Mouse (Mus musculus) hindbrain, embryonic 12.5 days (tissue): ENCODE data around the gene Camta1. TPM values are rescaled to one million over a fixed set of nuclear protein-coding genes. Genes with fewer than 3 reads are reported as not detected.

Source experiments
- ATAC-seq: fragments of 200-750 bp; cut with Nextera tagmentation; 2 replicates; pipeline ENCODE4 v1.8.0; 2017; ENCODE audit warnings: moderate TSS enrichment; ENCODE audit not compliant: low FRiP score
- H3K27ac ChIP-seq: fragments of 300-500 bp; sonication (generic); 2 replicates; pipeline ENCODE4 v1.5.1; 2016; ENCODE audit warnings: mild to moderate bottlenecking
- H3K27me3 ChIP-seq: fragments of 300-500 bp; sonication (generic); 2 replicates; pipeline ENCODE4 v1.6.1; 2016; ENCODE audit warnings: mild to moderate bottlenecking
- H3K36me3 ChIP-seq: fragments of 300-500 bp; sonication (generic); 2 replicates; pipeline ENCODE4 v1.6.1; 2016; ENCODE audit warnings: mild to moderate bottlenecking
- H3K4me1 ChIP-seq: fragments of 300-500 bp; sonication (generic); 2 replicates; pipeline ENCODE4 v1.6.1; 2016
- H3K4me2 ChIP-seq: fragments of 300-500 bp; sonication (generic); replicated peaks from 2 replicates; pipeline ENCODE4 v1.6.1; 2016; ENCODE audit warnings: mild to moderate bottlenecking
- H3K4me3 ChIP-seq: fragments of 300-500 bp; sonication (generic); 2 replicates; pipeline ENCODE4 v1.5.1; 2016; ENCODE audit warnings: mild to moderate bottlenecking
- H3K9ac ChIP-seq: fragments of 300-500 bp; sonication (generic); 2 replicates; pipeline ENCODE4 v1.6.1; 2016; ENCODE audit warnings: mild to moderate bottlenecking, moderate library complexity
- H3K9me3 ChIP-seq: fragments of 300-500 bp; sonication (generic); replicated peaks from 2 replicates; pipeline ENCODE4 v1.6.1; 2016; ENCODE audit warnings: mild to moderate bottlenecking
- WGBS: fragments of 180-500 bp; shearing (Covaris S2); methylation state at CpG from one replicate; pipeline ENCODE4 v1.1.7; 2016; 5-methylcytosine and 5-hydroxymethylcytosine counted together
- polyA plus RNA-seq: library from polyadenylated mRNA; unstranded; fragments of >200 nt; fragmentation: Nextera tagmentation; extraction: Ambion mirVana; gene quantifications from 2 replicates; pipeline ENCODE4 v1.2.1, GENCODE M21; 2016

Gene Camta1
- polyA plus RNA-seq, 1 experiment from 2014 or later: 136 TPM

GRCm38 (mm10) chr4:151150842-151151241, 710.8 kb downstream of the Camta1 start:
- H3K27me3 ChIP-seq: peaks cover 25% of the 10 kb centered on the region
- WGBS: 57% methylated on average over 11 of the region's 11 CpGs
- peak overlapping the region; percentile 73 for H3K27ac ChIP-seq
- peaks cover 58% of the 10 kb centered on the region for H3K4me1 ChIP-seq
- no peak overlapping the region for H3K4me2 ChIP-seq
- H3K36me3 ChIP-seq: no peaks in the 10 kb centered on the region
- peak; percentile 41; the same call in 1 of the 2 replicates for ATAC-seq
- H3K9me3 ChIP-seq: no peaks in the 10 kb centered on the region
- no peak overlapping the region for H3K9ac ChIP-seq
- H3K4me3 ChIP-seq: no peak overlapping the region

DNA sequence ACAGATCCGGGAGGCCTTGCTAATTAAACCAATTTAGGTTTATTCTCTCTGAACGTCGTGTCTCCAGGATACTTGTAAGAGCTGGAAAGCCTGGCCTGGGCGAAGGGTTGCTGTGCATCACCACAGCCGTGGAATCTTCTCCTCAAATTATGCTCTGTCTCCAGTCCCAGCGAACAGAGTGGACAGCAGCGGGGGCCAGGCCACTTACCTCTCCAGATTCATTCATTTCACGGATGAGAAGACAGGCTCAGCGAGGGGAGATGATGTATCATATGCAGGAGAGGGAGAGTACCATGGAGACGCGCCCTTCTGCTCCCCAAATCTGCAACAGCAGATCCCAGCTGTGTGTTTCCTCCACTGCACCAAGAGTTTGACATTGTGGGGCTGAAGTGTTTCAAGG, 711.6 kb downstream of the Camta1 start:
- Histone ChIP-seq H3K9ac (no peak overlapping the region), H3K4me1 (peaks cover 58% of the 10 kb centered on the region), H3K36me3 (no peaks in the 10 kb centered on the region), H3K27ac (peak overlapping the region; percentile 73; the same call in 1 of the 2 replicates), H3K4me2 (no peak overlapping the region), H3K9me3 (no peaks in the 10 kb centered on the region), H3K27me3 (peaks cover 25% of the 10 kb centered on the region), H3K4me3 (no peak overlapping the region)
- WGBS: 69% methylated on average over 11 of the region's 11 CpGs
- ATAC-seq: no peak

GRCm38 (mm10) chr4:151147541-151147940, 714.1 kb downstream of the Camta1 start:
- H3K9ac ChIP-seq: no peak overlapping the region
- H3K27me3 ChIP-seq: peaks cover 35% of the 10 kb centered on the region
- H3K9me3 ChIP-seq: peaks cover 17% of the 10 kb centered on the region
- no peak for ATAC-seq
- H3K36me3 ChIP-seq: 0 out of 2 replicates have a peak, but pooled peaks cover 3% of the 10 kb centered on the region
- peaks cover 39% of the 10 kb centered on the region for H3K4me1 ChIP-seq
- H3K4me3 ChIP-seq: no peak overlapping the region
- no peak overlapping the region for H3K27ac ChIP-seq
- H3K4me2 ChIP-seq: no peak overlapping the region
- 19% methylated on average over 12 of the region's 12 CpGs for WGBS

- Histone ChIP-seq H3K4me2 (no peak overlapping the region), H3K27ac (no peak overlapping the region), H3K36me3 (0 out of 2 replicates have a peak, but pooled peaks cover 3% of the 10 kb centered on the region), H3K4me3 (no peak overlapping the region), H3K9me3 (peaks cover 17% of the 10 kb centered on the region), H3K9ac (no peak overlapping the region), H3K4me1 (peaks cover 38% of the 10 kb centered on the region), H3K27me3 (peaks cover 29% of the 10 kb centered on the region)
- 87% methylated on average over 14 of the region's 14 CpGs for WGBS
- no peak for ATAC-seq
Measured at GRCm38 (mm10) chr4:151144121-151144520, 717.6 kb downstream of the Camta1 start.

DNA sequence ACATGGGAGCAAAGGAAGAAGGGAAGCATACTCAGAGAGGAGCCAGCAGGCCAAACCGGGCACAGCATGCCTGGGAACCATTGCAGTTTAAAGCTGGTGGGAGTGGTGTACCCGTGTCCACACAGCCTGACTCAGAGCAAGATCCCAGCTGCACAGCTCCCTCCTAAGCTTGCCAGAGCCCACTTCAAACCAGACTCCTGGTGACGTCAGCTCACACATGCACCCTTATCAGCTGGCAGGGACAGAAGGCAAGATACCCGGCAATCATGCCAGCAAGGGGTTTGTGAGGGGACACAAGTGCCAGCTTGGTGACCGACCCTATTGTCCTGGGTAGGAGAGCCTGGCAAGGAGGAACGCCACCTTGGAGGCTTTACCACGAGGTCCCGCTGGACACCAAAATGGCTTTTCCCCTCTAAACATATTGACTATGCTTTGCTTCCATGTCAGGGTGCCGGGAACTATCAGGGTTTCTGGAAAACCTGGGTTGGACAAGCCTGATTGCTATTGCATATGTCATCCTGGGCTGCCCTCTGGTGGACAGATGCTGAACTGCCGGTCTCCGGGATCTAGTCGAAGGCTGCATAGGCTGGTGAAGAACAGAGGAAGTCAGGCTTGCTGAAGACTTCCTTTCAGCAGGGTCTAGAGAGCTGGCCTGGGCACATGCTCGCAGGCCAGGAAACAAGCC, 720.3 kb downstream of the Camta1 start:
- WGBS: 5% methylated on average over 13 of the region's 13 CpGs
- H3K4me2 ChIP-seq: peak overlapping the region; percentile 52
- H3K9ac ChIP-seq: peak overlapping the region; percentile 52
- peak overlapping the region; percentile 97 for H3K27ac ChIP-seq
- peaks cover 24% of the 10 kb centered on the region for H3K27me3 ChIP-seq
- peak overlapping the region; percentile 12; the same call in 1 of the 2 replicates for H3K4me3 ChIP-seq
- ATAC-seq: peak; percentile 53
- H3K36me3 ChIP-seq: 0 out of 2 replicates have a peak, but pooled peaks cover 3% of the 10 kb centered on the region
- H3K4me1 ChIP-seq: peaks cover 41% of the 10 kb centered on the region
- peaks cover 17% of the 10 kb centered on the region for H3K9me3 ChIP-seq

DNA sequence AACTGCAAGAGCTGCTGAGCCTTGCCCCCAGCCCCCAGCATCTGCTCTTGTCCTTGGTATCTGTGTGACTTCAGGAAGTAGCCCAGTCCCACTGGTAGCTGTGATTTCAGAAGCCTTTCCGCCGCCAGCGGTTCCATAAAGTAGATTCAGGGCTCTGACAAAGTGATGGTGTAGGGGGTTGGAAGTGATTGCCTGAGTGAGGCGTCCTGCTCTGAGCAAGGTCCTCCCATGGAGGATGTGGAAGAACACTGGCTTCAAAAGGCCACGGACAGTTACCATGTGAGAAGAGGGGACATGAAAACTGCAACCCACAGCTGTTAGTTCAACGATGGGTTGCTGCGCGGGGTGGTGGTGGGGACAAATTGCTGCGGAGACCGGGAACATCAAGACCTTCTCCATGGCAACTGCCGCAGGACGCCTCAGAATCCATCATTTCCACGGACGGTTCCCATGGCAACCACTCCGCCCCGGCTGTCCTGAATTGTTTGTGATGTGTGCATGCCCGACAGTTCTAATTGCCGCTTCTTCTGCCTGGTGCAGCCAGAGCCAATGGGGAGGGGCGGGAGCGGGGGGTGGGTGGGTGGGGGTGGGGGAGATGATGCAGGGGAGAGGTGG, 721.2 kb downstream of the Camta1 start:
- H3K9me3 ChIP-seq: peaks cover 17% of the 10 kb centered on the region
- H3K9ac ChIP-seq: peak overlapping the region; percentile 52
- 2% methylated on average over 18 of the region's 20 CpGs for WGBS
- peaks cover 40% of the 10 kb centered on the region for H3K4me1 ChIP-seq
- peaks cover 26% of the 10 kb centered on the region for H3K27me3 ChIP-seq
- H3K36me3 ChIP-seq: 0 out of 2 replicates have a peak, but pooled peaks cover 3% of the 10 kb centered on the region
- peak overlapping the region; percentile 12; the same call in 1 of the 2 replicates for H3K4me3 ChIP-seq
- H3K4me2 ChIP-seq: peak overlapping the region; percentile 52
- ATAC-seq: peak; percentile 79
- peak overlapping the region; percentile 97 for H3K27ac ChIP-seq

DNA sequence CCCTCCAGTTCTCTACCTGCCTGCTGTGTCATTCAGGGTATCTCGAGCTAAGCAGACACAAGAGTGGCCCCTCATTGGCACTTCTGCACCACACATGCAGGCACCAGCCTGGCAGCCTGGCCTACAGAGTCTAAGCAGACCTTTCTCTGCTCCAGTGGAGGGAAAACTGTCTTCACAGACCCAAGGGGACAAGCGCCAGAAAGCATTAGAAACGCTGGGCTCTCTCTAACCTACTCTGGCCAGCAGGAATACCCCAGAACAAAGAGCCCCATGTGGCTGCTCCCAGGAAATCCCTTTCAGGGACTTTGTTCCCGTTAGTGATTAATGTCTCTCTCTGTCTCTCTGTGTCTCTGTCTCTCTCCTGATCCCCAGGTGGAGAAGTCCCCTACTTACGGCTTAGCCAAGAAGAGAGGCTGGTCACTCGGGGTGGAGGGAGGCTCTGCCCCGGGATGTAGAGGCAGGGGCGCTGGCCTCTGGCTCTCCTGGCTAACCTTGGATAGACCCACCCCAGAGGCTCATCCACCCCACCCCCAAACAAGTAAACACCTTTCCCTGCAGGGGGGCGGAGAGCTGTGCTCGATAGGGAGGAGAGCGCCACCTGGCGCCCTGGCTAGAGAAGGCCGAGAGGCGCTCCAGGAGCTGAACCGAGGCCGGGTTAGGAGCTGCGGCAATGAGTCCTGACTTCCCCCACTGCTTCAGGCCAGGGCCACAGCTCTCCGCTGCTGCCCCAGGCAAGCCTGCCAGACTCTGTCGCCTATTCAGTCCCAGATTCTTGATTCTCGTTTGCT, 722.4 kb downstream of the Camta1 start:
- peak; percentile 13; the same call in 1 of the 2 replicates for ATAC-seq
- Histone ChIP-seq H3K4me2 (peak overlapping the region; percentile 52), H3K9ac (peak overlapping the region; percentile 39), H3K9me3 (peaks cover 8% of the 10 kb centered on the region), H3K4me1 (peaks cover 40% of the 10 kb centered on the region), H3K36me3 (no peaks in the 10 kb centered on the region), H3K27ac (peak overlapping the region; percentile 97), H3K27me3 (peaks cover 30% of the 10 kb centered on the region), H3K4me3 (peak overlapping the region; percentile 5; the same call in 1 of the 2 replicates)
- WGBS: 3% methylated on average over 20 of the region's 20 CpGs

DNA sequence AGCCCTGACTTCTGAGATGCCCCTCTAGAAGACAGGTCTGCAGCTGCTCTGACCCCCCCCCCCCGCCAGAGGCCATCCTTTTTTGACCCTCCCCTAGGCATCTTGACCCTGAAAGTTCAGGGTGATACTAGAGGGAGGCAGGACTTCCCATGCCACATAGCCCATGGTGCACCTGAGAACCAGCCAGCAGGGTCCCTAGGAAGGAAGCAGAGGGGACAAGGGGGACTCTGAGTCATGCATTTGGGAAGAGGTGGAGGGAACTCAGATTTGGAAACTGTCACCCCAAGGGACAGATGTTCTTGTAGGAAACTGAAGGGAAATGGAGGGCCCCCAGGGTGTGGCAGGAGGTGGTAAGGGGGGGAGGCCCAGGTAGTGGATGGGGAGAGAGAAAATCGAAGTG, 723.1 kb downstream of the Camta1 start:
- Histone ChIP-seq H3K9me3 (0 out of 2 replicates have a peak, but pooled peaks cover 2% of the 10 kb centered on the region), H3K9ac (peak overlapping the region; percentile 39), H3K27ac (peak overlapping the region; percentile 97), H3K4me2 (peak overlapping the region; percentile 52), H3K4me1 (peaks cover 40% of the 10 kb centered on the region), H3K4me3 (no peak overlapping the region), H3K27me3 (peaks cover 26% of the 10 kb centered on the region), H3K36me3 (no peaks in the 10 kb centered on the region)
- no peak for ATAC-seq
- 21% methylated on average over 2 of the region's 2 CpGs for WGBS

DNA sequence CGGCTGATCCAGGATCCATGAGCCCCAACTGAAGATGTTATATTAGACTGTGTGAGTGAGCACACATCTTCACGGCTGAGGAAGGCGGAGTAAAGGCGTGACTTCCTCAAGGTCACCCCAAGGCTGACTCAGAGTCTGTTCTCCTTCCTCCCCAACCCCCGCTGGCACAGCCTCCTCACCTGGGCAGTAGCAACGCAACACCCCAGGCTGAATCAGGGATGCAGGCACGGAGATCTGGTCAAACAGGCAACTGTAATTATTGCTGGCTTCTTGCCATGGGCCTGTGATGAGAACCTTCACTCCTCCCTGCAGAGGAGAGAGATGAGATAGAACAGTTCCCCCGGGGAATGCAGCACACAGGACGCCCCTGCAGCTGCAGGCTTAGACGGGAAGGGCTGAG, 723.5 kb downstream of the Camta1 start:
- Histone ChIP-seq H3K9me3 (no peaks in the 10 kb centered on the region), H3K4me3 (no peak overlapping the region; the same call in 1 of the 2 replicates), H3K4me2 (peak overlapping the region; percentile 52), H3K4me1 (peaks cover 40% of the 10 kb centered on the region), H3K36me3 (no peaks in the 10 kb centered on the region), H3K27ac (peak overlapping the region; percentile 97), H3K9ac (peak overlapping the region; percentile 39; the same call in 1 of the 2 replicates), H3K27me3 (peaks cover 24% of the 10 kb centered on the region)
- 28% methylated on average over 10 of the region's 10 CpGs for WGBS
- ATAC-seq: no peak

DNA sequence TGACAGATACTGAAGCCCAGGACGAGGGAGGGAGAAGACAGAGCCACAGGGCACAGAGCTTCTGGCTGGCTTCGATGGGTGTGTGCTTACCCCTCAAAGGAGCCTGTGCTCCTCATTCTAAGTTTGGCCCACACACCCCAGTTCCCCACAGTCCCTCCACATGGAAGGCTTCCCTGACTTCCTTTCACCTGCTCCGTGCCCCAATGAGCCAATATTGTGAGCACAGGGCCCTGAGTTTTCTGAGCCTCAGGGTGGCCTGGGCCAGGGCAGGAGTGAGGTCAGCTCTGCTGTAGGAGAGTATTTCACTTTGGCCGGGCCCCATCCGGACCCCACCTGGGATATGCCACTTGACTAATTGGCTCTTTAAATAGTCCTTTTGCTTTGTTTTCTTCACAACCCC, 724.0 kb downstream of the Camta1 start:
- no peak for ATAC-seq
- H3K4me3 ChIP-seq: no peak overlapping the region
- H3K36me3 ChIP-seq: no peaks in the 10 kb centered on the region
- peaks cover 24% of the 10 kb centered on the region for H3K27me3 ChIP-seq
- peak overlapping the region; percentile 52 for H3K4me2 ChIP-seq
- peak overlapping the region; percentile 97 for H3K27ac ChIP-seq
- no peaks in the 10 kb centered on the region for H3K9me3 ChIP-seq
- peaks cover 40% of the 10 kb centered on the region for H3K4me1 ChIP-seq
- 44% methylated on average over 5 of the region's 5 CpGs for WGBS
- H3K9ac ChIP-seq: peak overlapping the region; percentile 18; the same call in 1 of the 2 replicates

- no peak for ATAC-seq
- H3K27ac ChIP-seq: no peak overlapping the region
- peaks cover 18% of the 10 kb centered on the region for H3K27me3 ChIP-seq
- no peaks in the 10 kb centered on the region for H3K36me3 ChIP-seq
- no peak overlapping the region for H3K4me3 ChIP-seq
- no peaks in the 10 kb centered on the region for H3K9me3 ChIP-seq
- H3K9ac ChIP-seq: no peak overlapping the region
- no peak overlapping the region for H3K4me2 ChIP-seq
- 87% methylated on average over 8 of the region's 8 CpGs for WGBS
- H3K4me1 ChIP-seq: peaks cover 39% of the 10 kb centered on the region
Measured at GRCm38 (mm10) chr4:151135491-151135890, 726.2 kb downstream of the Camta1 start.

- Histone ChIP-seq H3K9me3 (no peaks in the 10 kb centered on the region), H3K9ac (no peak overlapping the region), H3K27ac (no peak overlapping the region), H3K4me2 (no peak overlapping the region), H3K4me1 (peaks cover 35% of the 10 kb centered on the region), H3K27me3 (peaks cover 18% of the 10 kb centered on the region), H3K36me3 (no peaks in the 10 kb centered on the region), H3K4me3 (no peak overlapping the region)
- WGBS: 72% methylated on average over 4 of the region's 4 CpGs
- ATAC-seq: no peak
Measured at GRCm38 (mm10) chr4:151133760-151134159, 727.9 kb downstream of the Camta1 start.
